Comparison of ENCODE assay signal across 17 mouse cellular contexts in genomic region chr11:78628871-78629270, GRCm38 (mm10).
DNase-seq lines count a peak whose midpoint lies in the region.
"Had no signal": no experiment of that assay in that cellular context is flagged by ENCODE, and none has a peak within 500 bp of the region (broad histone marks: within the 10 kb centered on the region; RNA-seq: fewer than 3 reads in every experiment).

No protein-coding gene starts in this region.

- DNase-seq in 3T3-L1 (ENCODE audit: low read depth, low spot score) (peak; percentile 44), liver (no peak)
- DNase-seq in Muller cell, postnatal 12 days (ENCODE audit: inconsistent ontology term) = peak; percentile 58
- DNase-seq in fibroblast of lung, adult 2 months (ENCODE audit: low read depth) = peak; percentile 19
- no peak for DNase-seq in frontal cortex, postnatal 14 days (ENCODE audit: low spot score in 2 of 2)
- no peak for DNase-seq in layer of hippocampus, adult 11-12 months (ENCODE audit: low spot score)
- DNase-seq: adrenal gland, adult 8-10 months; adrenal gland, postnatal 25 days; cerebellum, adult 11-12 months; cerebellum, adult 8-10 months; cerebellum, postnatal 10 days; cerebellum, postnatal 36 days; forebrain, postnatal 0 days; gastrocnemius, postnatal 25 days; heart, adult 18-20 months; heart, postnatal 10 days; heart, postnatal 36 days had no signal

Comparison
In these comparisons a context has a peak if more than half of its experiments do, and no peak if none do; other contexts are left out.
1. DNase-seq: peak in 3T3-L1 (single experiment), Muller cell, postnatal 12 days (single experiment) and fibroblast of lung, adult 2 months (single experiment); none in liver (single experiment), frontal cortex, postnatal 14 days (0 of 2) and layer of hippocampus, adult 11-12 months (single experiment).